Mouse (Mus musculus): Measurements from ENCODE around the gene Hnf4a.

Hnf4a gene

GRCm38 (mm10) chr2:163554425-163554982, 47.9 kb downstream of the Hnf4a start:
- no peak for DNase-seq

- DNase-seq, result no peak
These were observed 48.4 kb downstream of the Hnf4a start for GRCm38 (mm10) chr2:163554996-163555395.

GRCm38 (mm10) chr2:163555417-163555816, 48.8 kb downstream of the Hnf4a start:
- no peak for DNase-seq

GRCm38 (mm10) chr2:163558548-163558947, 51.9 kb downstream of the Hnf4a start:
- no peak for DNase-seq

- no peak for DNase-seq
These were observed 52.6 kb downstream of the Hnf4a start for GRCm38 (mm10) chr2:163559236-163559635.

GRCm38 (mm10) chr2:163560247-163560646, 53.6 kb downstream of the Hnf4a start:
- DNase-seq, result no peak

GRCm38 (mm10) chr2:163561258-163561948, 54.8 kb downstream of the Hnf4a start:
- DNase-seq, result no peak

- peak; percentile 40 for DNase-seq
These were observed 58.0 kb downstream of the Hnf4a start for GRCm38 (mm10) chr2:163564646-163565045.

- DNase-seq, result no peak
These were observed 67.7 kb downstream of the Hnf4a start for GRCm38 (mm10) chr2:163574321-163574720.

GRCm38 (mm10) chr2:163575248-163575647, 68.6 kb downstream of the Hnf4a start:
- DNase-seq, result no peak

- DNase-seq, result no peak
These were observed 71.4 kb downstream of the Hnf4a start for GRCm38 (mm10) chr2:163577986-163578385.

GRCm38 (mm10) chr2:163580069-163580945, 73.7 kb downstream of the Hnf4a start:
- DNase-seq, result no peak

- DNase-seq, result no peak
These were observed 76.8 kb downstream of the Hnf4a start for GRCm38 (mm10) chr2:163583226-163584087.

- no peak for DNase-seq
These were observed 77.4 kb downstream of the Hnf4a start for GRCm38 (mm10) chr2:163584088-163584426.

GRCm38 (mm10) chr2:163586384-163587261, 80.0 kb downstream of the Hnf4a start:
- DNase-seq, result peak; percentile 82

- no peak for DNase-seq
These were observed 80.9 kb downstream of the Hnf4a start for GRCm38 (mm10) chr2:163587506-163587905.

- DNase-seq, result no peak
These were observed 83.6 kb downstream of the Hnf4a start for GRCm38 (mm10) chr2:163590211-163590610.

GRCm38 (mm10) chr2:163590996-163591395, 84.4 kb downstream of the Hnf4a start:
- DNase-seq, result no peak

GRCm38 (mm10) chr2:163592084-163592483, 85.5 kb downstream of the Hnf4a start:
- peak; percentile 70 for DNase-seq

- no peak for DNase-seq
These were observed 87.2 kb downstream of the Hnf4a start for GRCm38 (mm10) chr2:163593636-163594282.

- no peak for DNase-seq
These were observed 88.5 kb downstream of the Hnf4a start for GRCm38 (mm10) chr2:163595119-163595518.
